Mouse (Mus musculus): ENCODE measurements around the gene Fam71f1. TPM values are rescaled to one million over a fixed set of nuclear protein-coding genes. Genes with fewer than 3 reads are reported as not detected.

Gene Fam71f1
- not detected for polyA plus RNA-seq (2014; fragmentation: Illumina TruSeq; extraction: RNeasy Lipid Tissue Mini Kit (QIAGEN cat#74804))

DNA sequence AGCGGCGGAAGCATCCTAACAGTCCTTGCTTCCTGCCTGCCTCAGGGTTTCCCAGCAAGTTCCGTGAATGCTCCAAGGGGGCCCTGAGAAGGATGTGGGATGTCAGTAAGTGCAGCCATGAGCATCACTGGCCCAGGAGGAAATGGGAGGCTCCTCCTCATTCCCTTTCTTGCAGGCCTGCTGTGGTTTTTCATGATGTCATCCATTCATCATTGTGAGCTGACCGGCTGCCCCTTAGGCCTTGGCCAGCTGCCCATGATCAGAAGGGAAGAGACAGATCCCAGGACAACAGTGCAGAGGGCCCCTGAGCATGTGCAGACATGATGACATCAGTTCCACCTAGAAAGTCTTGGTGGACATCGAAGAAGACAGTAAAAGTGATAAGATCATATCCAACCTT lies at the start of gene Fam71f1:
Fam71f1 (plus strand) TSS at position 262 of the 400 bp plus-strand sequence.

DNA sequence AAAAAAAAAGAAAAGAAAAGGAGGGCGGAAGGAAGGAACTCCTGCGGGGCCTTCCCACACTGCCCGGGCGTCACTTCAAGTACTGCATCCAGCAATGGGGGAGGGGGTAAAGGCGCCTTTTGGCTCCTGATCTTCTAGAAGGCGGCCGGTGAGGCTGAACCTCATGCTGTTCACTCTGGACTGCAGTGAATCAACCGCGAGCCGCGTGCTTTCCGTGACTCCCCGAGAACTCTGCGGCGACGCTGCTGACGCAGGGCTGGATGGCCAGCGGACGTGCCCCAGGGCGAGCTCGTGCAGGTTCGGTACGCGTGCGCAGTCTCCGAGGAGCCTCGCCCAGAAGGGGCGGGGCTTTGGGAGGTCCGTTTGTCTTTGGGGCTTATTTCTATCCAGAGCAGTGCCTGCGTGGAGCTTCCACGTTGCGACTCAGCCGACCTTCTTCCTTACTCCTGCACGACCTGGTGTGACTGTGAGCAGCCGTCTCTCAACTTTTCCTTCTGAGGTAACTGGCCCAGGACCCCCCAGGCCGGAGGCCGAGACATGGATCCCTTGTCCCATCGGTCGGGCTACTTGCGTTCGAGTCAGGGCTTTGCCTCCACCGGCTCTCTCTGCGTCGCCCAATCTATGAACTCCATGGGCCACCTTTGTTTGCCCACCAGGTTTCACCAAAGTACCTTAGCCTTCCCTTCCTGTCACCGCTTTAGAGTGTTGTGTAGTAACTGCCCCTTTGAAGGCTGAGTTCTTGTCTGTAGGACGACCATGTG lies 46.4 kb upstream of the Fam71f1 start, which contains the start of gene Hilpda:
Hilpda (plus strand) TSS at position 177 of the 761 bp plus-strand sequence.

DNA sequence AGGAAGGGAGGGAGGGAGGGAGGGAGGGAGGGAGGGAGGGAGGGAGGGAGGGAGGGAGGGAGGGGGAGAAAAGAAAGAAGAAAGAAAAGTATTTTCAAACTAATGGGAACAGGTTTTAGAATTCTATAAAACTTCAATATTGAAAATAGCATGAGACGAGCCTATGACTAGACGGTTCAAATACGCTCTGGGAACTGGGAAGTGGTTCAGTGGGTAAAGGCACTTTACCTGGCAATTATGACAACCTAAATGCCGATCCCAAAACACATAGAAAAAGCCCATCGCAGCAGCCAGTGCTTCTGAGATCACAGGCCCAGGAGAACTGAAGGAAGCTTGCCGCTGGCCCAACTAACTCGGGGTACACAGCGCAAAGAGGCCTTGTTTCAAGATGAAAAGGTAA lies 39.6 kb upstream of the Fam71f1 start, which contains the start of gene Fam71f2:
Fam71f2 (plus strand) TSS at position 301 of the 400 bp plus-strand sequence.

DNA sequence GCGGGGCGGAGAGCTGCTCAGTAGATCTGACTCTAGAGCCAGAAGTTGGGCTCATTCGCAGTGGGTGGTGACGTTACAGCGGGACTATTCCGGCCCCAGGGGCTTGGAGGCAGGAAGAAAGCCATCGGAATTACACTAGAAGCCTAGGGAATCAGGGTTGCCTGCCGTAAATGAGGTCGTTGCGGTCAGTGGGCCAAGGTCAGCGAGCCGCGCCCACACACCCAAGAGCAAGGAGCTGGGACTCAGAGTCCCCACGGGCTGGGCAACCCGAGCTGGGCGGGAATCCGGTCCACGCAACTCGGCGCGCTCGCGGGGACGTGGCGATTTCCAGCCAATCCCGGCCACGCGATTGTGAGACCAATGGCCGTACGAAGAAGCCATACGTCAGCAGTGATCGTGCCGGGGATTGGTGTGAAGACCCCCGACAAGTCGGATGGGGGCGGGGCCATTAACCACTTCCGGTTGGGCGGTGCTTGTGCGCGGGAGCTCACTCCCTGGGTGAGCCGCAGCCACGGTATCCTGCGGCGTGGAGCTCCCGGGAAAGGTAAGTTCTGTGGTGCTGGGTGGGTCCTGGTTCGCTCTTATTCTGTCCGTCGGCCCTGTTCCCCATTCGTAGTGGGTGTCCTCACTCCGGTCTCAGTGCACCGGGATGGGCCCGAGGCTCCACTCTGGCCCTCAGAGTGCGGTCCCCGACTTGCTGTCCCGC lies 28.9 kb downstream of the Fam71f1 start, which contains the start of gene Calu:
Calu (plus strand) TSS at position 405 of the 706 bp plus-strand sequence.

Other genes starting within 250 kb of the Fam71f1 start
- gene Rbm28, start 154.1 kb upstream of the Fam71f1 start, polyA plus RNA-seq (2014; fragmentation: Illumina TruSeq; extraction: RNeasy Lipid Tissue Mini Kit (QIAGEN cat#74804)) = 54.0 TPM
- 0.43 TPM for gene Prrt4, start 139.6 kb upstream of the Fam71f1 start, polyA plus RNA-seq (2014; fragmentation: Illumina TruSeq; extraction: RNeasy Lipid Tissue Mini Kit (QIAGEN cat#74804))
- 18.6 TPM for gene Impdh1, start 102.8 kb upstream of the Fam71f1 start, polyA plus RNA-seq (2014; fragmentation: Illumina TruSeq; extraction: RNeasy Lipid Tissue Mini Kit (QIAGEN cat#74804))
- 15.9 TPM for gene Hilpda, start 46.7 kb upstream of the Fam71f1 start, polyA plus RNA-seq (2014; fragmentation: Illumina TruSeq; extraction: RNeasy Lipid Tissue Mini Kit (QIAGEN cat#74804))
- not detected for gene Fam71f2, start 39.5 kb upstream of the Fam71f1 start, polyA plus RNA-seq (2014; fragmentation: Illumina TruSeq; extraction: RNeasy Lipid Tissue Mini Kit (QIAGEN cat#74804))
- gene Calu, start 28.9 kb downstream of the Fam71f1 start, polyA plus RNA-seq (2014; fragmentation: Illumina TruSeq; extraction: RNeasy Lipid Tissue Mini Kit (QIAGEN cat#74804)) = 605 TPM
- gene Opn1sw, start 69.3 kb downstream of the Fam71f1 start, polyA plus RNA-seq (2014; fragmentation: Illumina TruSeq; extraction: RNeasy Lipid Tissue Mini Kit (QIAGEN cat#74804)) = not detected
- 1.2 TPM for gene Ccdc136, start 77.2 kb downstream of the Fam71f1 start, polyA plus RNA-seq (2014; fragmentation: Illumina TruSeq; extraction: RNeasy Lipid Tissue Mini Kit (QIAGEN cat#74804))
- 0.20 TPM for gene Flnc, start 114.1 kb downstream of the Fam71f1 start, polyA plus RNA-seq (2014; fragmentation: Illumina TruSeq; extraction: RNeasy Lipid Tissue Mini Kit (QIAGEN cat#74804))
- 16.8 TPM for gene Atp6v1f, start 148.6 kb downstream of the Fam71f1 start, polyA plus RNA-seq (2014; fragmentation: Illumina TruSeq; extraction: RNeasy Lipid Tissue Mini Kit (QIAGEN cat#74804))
- gene Atp6v1fnb, start 152.3 kb downstream of the Fam71f1 start, polyA plus RNA-seq (2014; fragmentation: Illumina TruSeq; extraction: RNeasy Lipid Tissue Mini Kit (QIAGEN cat#74804)) = not detected
- not detected for gene Kcp, start 188.8 kb downstream of the Fam71f1 start, polyA plus RNA-seq (2014; fragmentation: Illumina TruSeq; extraction: RNeasy Lipid Tissue Mini Kit (QIAGEN cat#74804))
- gene Irf5, start 207.5 kb downstream of the Fam71f1 start, polyA plus RNA-seq (2014; fragmentation: Illumina TruSeq; extraction: RNeasy Lipid Tissue Mini Kit (QIAGEN cat#74804)) = 1.6 TPM